Mouse (Mus musculus) erythroblast, adult 5-6 weeks (primary cell): ENCODE results near the gene Ipo9. TPM values are rescaled to one million over a fixed set of nuclear protein-coding genes. Genes with fewer than 3 reads are reported as not detected.
A peak's percentile ranks its signal among the peaks of the same experiment; 100 is the strongest.

Source experiments
- ATAC-seq: replicated peaks from 2 replicates; pipeline ENCODE4 v1.8.0; 2016; ENCODE audit warnings: moderate number of reproducible peaks, mild to moderate bottlenecking, moderate TSS enrichment, inconsistent platforms; ENCODE audit not compliant: poor library complexity, low FRiP score, severe bottlenecking
- total RNA-seq, 2 experiments: library from RNA; stranded (forward) in 1 of 2; stranded (reverse) in 1 of 2; fragments of 150-400 nt in 1 of 2; fragments of 200-764, 138-1000 nt in 1 of 2; gene quantifications; 2 replicates each; pipeline versions ENCODE4 v1.2.3 to v1.2.4; 2015 to 2017; ENCODE audit warnings: low replicate concordance in 2 of 2

The Ipo9 gene
- total RNA-seq (2015; ENCODE audit: low replicate concordance) (7.7 and 11.0 TPM in 2 replicates), total RNA-seq (2017; ENCODE audit: low replicate concordance) (13.4 and 17.2 TPM in 2 replicates)

GRCm38 (mm10) chr1:135429901-135430668 is at the start of gene Ipo9:
Gene Ipo9, minus strand, starts transcription at chr1:135430499.
- peak; percentile 96 for ATAC-seq

GRCm38 (mm10) chr1:135475571-135475895 is 45.2 kb upstream of the Ipo9 start:
- ATAC-seq, result no peak

GRCm38 (mm10) chr1:135474861-135475570 is 44.7 kb upstream of the Ipo9 start:
- no peak for ATAC-seq

GRCm38 (mm10) chr1:135472536-135472935 is 42.2 kb upstream of the Ipo9 start:
- ATAC-seq, result no peak

- no peak for ATAC-seq
Observed at GRCm38 (mm10) chr1:135471742-135472141, 41.4 kb upstream of the Ipo9 start.

GRCm38 (mm10) chr1:135470546-135470945 is 40.2 kb upstream of the Ipo9 start:
- ATAC-seq, result no peak

- no peak for ATAC-seq
Observed at GRCm38 (mm10) chr1:135467462-135467861, 37.2 kb upstream of the Ipo9 start.

GRCm38 (mm10) chr1:135466935-135467334 is 36.6 kb upstream of the Ipo9 start:
- ATAC-seq, result no peak

GRCm38 (mm10) chr1:135465734-135466133 is 35.4 kb upstream of the Ipo9 start:
- no peak for ATAC-seq

GRCm38 (mm10) chr1:135462736-135463135 is 32.4 kb upstream of the Ipo9 start:
- ATAC-seq, result no peak

- ATAC-seq, result no peak
Observed at GRCm38 (mm10) chr1:135462304-135462703, 32.0 kb upstream of the Ipo9 start.

- no peak for ATAC-seq
Observed at GRCm38 (mm10) chr1:135461097-135461730, 30.9 kb upstream of the Ipo9 start.

GRCm38 (mm10) chr1:135460521-135460920 is 30.2 kb upstream of the Ipo9 start:
- no peak for ATAC-seq

GRCm38 (mm10) chr1:135457860-135458259 is 27.6 kb upstream of the Ipo9 start:
- no peak for ATAC-seq

- no peak for ATAC-seq
Observed at GRCm38 (mm10) chr1:135452259-135452658, 22.0 kb upstream of the Ipo9 start.

GRCm38 (mm10) chr1:135451419-135451818 is 21.1 kb upstream of the Ipo9 start:
- no peak for ATAC-seq

GRCm38 (mm10) chr1:135449876-135450275 is 19.6 kb upstream of the Ipo9 start:
- no peak for ATAC-seq

GRCm38 (mm10) chr1:135448940-135449339 is 18.6 kb upstream of the Ipo9 start:
- no peak for ATAC-seq

- no peak for ATAC-seq
Observed at GRCm38 (mm10) chr1:135443506-135443905, 13.2 kb upstream of the Ipo9 start.

- ATAC-seq, result no peak
Observed at GRCm38 (mm10) chr1:135441861-135442260, 11.6 kb upstream of the Ipo9 start.

GRCm38 (mm10) chr1:135440986-135441385 is 10.7 kb upstream of the Ipo9 start:
- no peak for ATAC-seq
